Comparison of ENCODE assay signal across 17 mouse cellular contexts in the genomic region with DNA sequence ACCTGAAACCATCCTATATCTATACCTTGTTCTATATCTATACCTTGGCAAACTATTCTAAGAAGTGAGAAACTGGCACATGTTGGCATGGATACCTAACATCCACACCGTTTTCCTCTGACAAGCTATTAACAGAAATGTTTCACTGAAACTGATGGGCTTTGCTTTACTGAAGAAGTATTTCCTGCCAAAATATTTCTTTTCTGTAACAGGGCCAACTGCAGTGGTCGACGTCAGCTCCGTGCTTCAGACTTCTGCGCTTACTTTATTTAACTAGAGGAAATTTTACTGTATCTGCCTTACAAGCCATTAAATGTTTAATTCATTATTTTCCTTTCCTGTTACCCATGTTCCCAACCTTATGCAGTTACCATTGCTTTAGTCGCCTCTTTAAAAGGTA.
DNase-seq lines count a peak whose midpoint lies in the region; ATAC-seq and TF ChIP-seq lines count a peak whose summit lies in the region.
"Had no signal": no experiment of that assay in that cellular context is flagged by ENCODE, and none has a peak within 500 bp of the region (broad histone marks: within the 10 kb centered on the region; RNA-seq: fewer than 3 reads in every experiment).

No protein-coding gene starts in this region.

- H3K36me3 ChIP-seq in forebrain, embryonic 14.5 days (ENCODE audit: control insufficient read depth, insufficient read depth, low read length), result no peaks in the 10 kb centered on the region
- H3K36me3 ChIP-seq in forebrain, embryonic 10.5 days (replicated peaks), result no peaks in the 10 kb centered on the region
- H3K36me3 ChIP-seq in kidney, postnatal 0 days (ENCODE audit: insufficient read depth, low read length), result no peaks in the 10 kb centered on the region
- no peaks in the 10 kb centered on the region for H3K36me3 ChIP-seq in kidney, embryonic 15.5 days
- H3K36me3 ChIP-seq in limb, embryonic 14.5 days (ENCODE audit: control insufficient read depth, insufficient read depth, low read length), result no peaks in the 10 kb centered on the region
- H3K36me3 ChIP-seq: embryonic facial prominence, embryonic 12.5 days; heart, embryonic 10.5 days; hindbrain, embryonic 13.5 days had no signal

- H3K4me3 ChIP-seq in forebrain, embryonic 14.5 days (ENCODE audit: low read depth, low read length), result no peak overlapping the region
- no peak overlapping the region for H3K4me3 ChIP-seq in forebrain, embryonic 10.5 days
- H3K4me3 ChIP-seq in kidney, postnatal 0 days (replicated peaks; ENCODE audit: low read depth, low read length), result no peak overlapping the region
- no peak overlapping the region for H3K4me3 ChIP-seq in kidney, embryonic 15.5 days (replicated peaks)
- H3K4me3 ChIP-seq in limb, embryonic 14.5 days (replicated peaks; ENCODE audit: low read length), result no peak overlapping the region
- H3K4me3 ChIP-seq: embryonic facial prominence, embryonic 12.5 days; heart, embryonic 10.5 days; hindbrain, embryonic 13.5 days had no signal

- TF ChIP-seq CTCF in kidney, postnatal 0 days (IDR thresholded peaks at IDR 0.05; ENCODE audit: low read depth), result no peak

- H3K27me3 ChIP-seq in forebrain, embryonic 14.5 days (replicated peaks; ENCODE audit: control insufficient read depth, insufficient read depth, low read length), result no peaks in the 10 kb centered on the region
- no peaks in the 10 kb centered on the region for H3K27me3 ChIP-seq in forebrain, embryonic 10.5 days (ENCODE audit: poor library complexity, severe bottlenecking)
- no peaks in the 10 kb centered on the region for H3K27me3 ChIP-seq in kidney, postnatal 0 days (ENCODE audit: insufficient read depth, low read length)
- no peaks in the 10 kb centered on the region for H3K27me3 ChIP-seq in kidney, embryonic 15.5 days
- no peaks in the 10 kb centered on the region for H3K27me3 ChIP-seq in limb, embryonic 14.5 days (ENCODE audit: control insufficient read depth, insufficient read depth, low read length)
- H3K27me3 ChIP-seq: embryonic facial prominence, embryonic 12.5 days had no signal

- H3K9me3 ChIP-seq in forebrain, embryonic 14.5 days (replicated peaks; ENCODE audit: control insufficient read depth, low read length), result no peaks in the 10 kb centered on the region
- no peaks in the 10 kb centered on the region for H3K9me3 ChIP-seq in forebrain, embryonic 10.5 days
- H3K9me3 ChIP-seq in kidney, postnatal 0 days (replicated peaks; ENCODE audit: low read length), result no peaks in the 10 kb centered on the region
- H3K9me3 ChIP-seq in kidney, embryonic 15.5 days (replicated peaks), result no peaks in the 10 kb centered on the region
- H3K9me3 ChIP-seq in limb, embryonic 14.5 days (ENCODE audit: control insufficient read depth, low read length), result no peaks in the 10 kb centered on the region
- H3K9me3 ChIP-seq: embryonic facial prominence, embryonic 12.5 days; heart, embryonic 10.5 days; hindbrain, embryonic 13.5 days had no signal

- H3K4me1 ChIP-seq in forebrain, embryonic 14.5 days (ENCODE audit: control insufficient read depth, insufficient read depth, low read length), result no peaks in the 10 kb centered on the region
- no peaks in the 10 kb centered on the region for H3K4me1 ChIP-seq in forebrain, embryonic 10.5 days
- no peaks in the 10 kb centered on the region for H3K4me1 ChIP-seq in kidney, postnatal 0 days (replicated peaks; ENCODE audit: insufficient read depth, low read length)
- no peaks in the 10 kb centered on the region for H3K4me1 ChIP-seq in kidney, embryonic 15.5 days
- H3K4me1 ChIP-seq in limb, embryonic 14.5 days (ENCODE audit: control insufficient read depth, insufficient read depth, low read length), result no peaks in the 10 kb centered on the region
- H3K4me1 ChIP-seq: embryonic facial prominence, embryonic 12.5 days; heart, embryonic 10.5 days; hindbrain, embryonic 13.5 days had no signal

- H3K4me2 ChIP-seq in forebrain, embryonic 14.5 days (ENCODE audit: low read length), result no peak overlapping the region
- H3K4me2 ChIP-seq in kidney, postnatal 0 days (ENCODE audit: low read length), result no peak overlapping the region
- H3K4me2 ChIP-seq in kidney, embryonic 15.5 days, result no peak overlapping the region
- no peak overlapping the region; the same call in 1 of the 2 replicates for H3K4me2 ChIP-seq in limb, embryonic 14.5 days (replicated peaks; ENCODE audit: low read depth, low read length, severe bottlenecking)
- H3K4me2 ChIP-seq: embryonic facial prominence, embryonic 12.5 days; hindbrain, embryonic 13.5 days had no signal

- 0 out of 2 replicates have a peak, but pooled peaks have one; percentile 28 for ATAC-seq in forebrain, embryonic 14.5 days
- ATAC-seq in kidney, postnatal 0 days (replicated peaks; ENCODE audit: low FRiP score, low read depth), result no peak
- no peak for ATAC-seq in kidney, embryonic 15.5 days (replicated peaks; ENCODE audit: low FRiP score)
- ATAC-seq in limb, embryonic 14.5 days (ENCODE audit: low FRiP score, low read depth), result no peak; the same call in 1 of the 2 replicates
- ATAC-seq: hindbrain, postnatal 0 days had no signal

- no peak overlapping the region for H3K9ac ChIP-seq in forebrain, embryonic 14.5 days (ENCODE audit: low read length)
- H3K9ac ChIP-seq in kidney, postnatal 0 days (ENCODE audit: low read depth, low read length), result no peak overlapping the region
- no peak overlapping the region for H3K9ac ChIP-seq in kidney, embryonic 15.5 days
- H3K9ac ChIP-seq in limb, embryonic 14.5 days (ENCODE audit: low read depth, low read length, severe bottlenecking), result no peak overlapping the region
- H3K9ac ChIP-seq: embryonic facial prominence, embryonic 12.5 days; hindbrain, embryonic 13.5 days had no signal

- H3K27ac ChIP-seq in forebrain, embryonic 14.5 days (ENCODE audit: low read depth, low read length), result no peak overlapping the region
- no peak overlapping the region for H3K27ac ChIP-seq in forebrain, embryonic 10.5 days
- H3K27ac ChIP-seq in kidney, postnatal 0 days, result no peak overlapping the region
- H3K27ac ChIP-seq in kidney, embryonic 15.5 days, result no peak overlapping the region
- H3K27ac ChIP-seq in limb, embryonic 14.5 days (replicated peaks; ENCODE audit: low read depth, low read length), result no peak overlapping the region
- H3K27ac ChIP-seq: embryonic facial prominence, embryonic 12.5 days; heart, embryonic 10.5 days; hindbrain, embryonic 13.5 days; hindbrain, postnatal 0 days had no signal

- peak; percentile 56 for DNase-seq in forebrain, embryonic 14.5 days (ENCODE audit: low spot score)
- no peak for DNase-seq in forebrain, embryonic 10.5 days (ENCODE audit: extremely low spot score, low spot score)
- DNase-seq in kidney, postnatal 0 days (ENCODE audit: low spot score), result peak; percentile 9
- DNase-seq in brain, adult 2 months (ENCODE audit: low read depth, low spot score), result peak; percentile 10
- peak; percentile 85 for DNase-seq in limb, embryonic 14.5 days (ENCODE audit: low spot score)
- DNase-seq in retina, postnatal 1 day, result no peak
- DNase-seq: adrenal gland, postnatal 10 days; cerebellum, adult 11 months; cerebellum, adult 8-10 months; gastrocnemius, postnatal 10 days; heart, adult 18-20 months; heart, postnatal 4 days had no signal

- WGBS in forebrain, embryonic 14.5 days, result 61% methylated on average over 6 of the region's 6 CpGs
- WGBS in forebrain, embryonic 10.5 days, result 86% methylated on average over 6 of the region's 6 CpGs
- WGBS in kidney, postnatal 0 days, result 52% methylated on average over 6 of the region's 6 CpGs
- 60% methylated on average over 6 of the region's 6 CpGs for WGBS in kidney, embryonic 15.5 days
- 37% methylated on average over 6 of the region's 6 CpGs for WGBS in limb, embryonic 14.5 days

- TF ChIP-seq POLR2A in limb, embryonic 14.5 days (IDR thresholded peaks at IDR 0.05; ENCODE audit: borderline replicate concordance, extremely low read depth, insufficient read depth, insufficient read length), result no peak

Comparison
In these comparisons a context has a peak if more than half of its experiments do, and no peak if none do; other contexts are left out.
1. DNase-seq: peak in forebrain, embryonic 14.5 days (single experiment), kidney, postnatal 0 days (single experiment), brain, adult 2 months (single experiment) and limb, embryonic 14.5 days (single experiment); none in forebrain, embryonic 10.5 days (single experiment) and retina, postnatal 1 day (single experiment).